Mouse (Mus musculus): ENCODE data around the gene Rps7. TPM values are rescaled to one million over a fixed set of nuclear protein-coding genes. Genes with fewer than 3 reads are reported as not detected.

The Rps7 gene
- polyA plus RNA-seq (2015; fragmentation: Nextera tagmentation; extraction: Ambion mirVana), result 315 and 319 TPM in 2 replicates

GRCm38 (mm10) chr12:28635535-28636476 lies at the start of gene Rps7:
Gene Rps7 (minus strand): TSS chr12:28635953.
- peak within 1 kb of the TSS; percentile 62 for H3K4me3 ChIP-seq (ENCODE audit: low read length)
- peaks cover 16% of the 10 kb centered on the region for H3K4me1 ChIP-seq (ENCODE audit: control insufficient read depth, insufficient read depth, low read depth, low read length)
- peaks cover 20% of the 10 kb centered on the region for H3K36me3 ChIP-seq (ENCODE audit: control insufficient read depth, insufficient read depth, low read length)
- peak within 1 kb of the TSS; percentile 83 for H3K9ac ChIP-seq (ENCODE audit: low read depth, low read length)
- H3K9me3 ChIP-seq (ENCODE audit: control insufficient read depth, low read length), result no peaks in the 10 kb centered on the region
- WGBS, result 6% methylated on average over 66 of the region's 69 CpGs
- peak; percentile 97 for ATAC-seq
- H3K27me3 ChIP-seq (replicated peaks; ENCODE audit: control insufficient read depth, insufficient read depth, low read length), result no peaks in the 10 kb centered on the region
- peak within 1 kb of the TSS; percentile 83 for H3K27ac ChIP-seq (ENCODE audit: low read depth, low read length)
- peak within 1 kb of the TSS; percentile 80 for H3K4me2 ChIP-seq (ENCODE audit: low read length)

GRCm38 (mm10) chr12:28684674-28685073 lies 48.9 kb upstream of the Rps7 start:
- WGBS, result 81% methylated on average over 1 of the region's 1 CpGs

GRCm38 (mm10) chr12:28675925-28676209 lies 40.1 kb upstream of the Rps7 start:
- Histone ChIP-seq H3K27me3 (replicated peaks; ENCODE audit: control insufficient read depth, insufficient read depth, low read length) (no peaks in the 10 kb centered on the region), H3K4me3 (ENCODE audit: low read length) (peak overlapping the region; percentile 51), H3K36me3 (ENCODE audit: control insufficient read depth, insufficient read depth, low read length) (no peaks in the 10 kb centered on the region), H3K9me3 (ENCODE audit: control insufficient read depth, low read length) (no peaks in the 10 kb centered on the region), H3K9ac (ENCODE audit: low read depth, low read length) (peak overlapping the region; percentile 59), H3K4me1 (ENCODE audit: control insufficient read depth, insufficient read depth, low read depth, low read length) (peaks cover 9% of the 10 kb centered on the region), H3K4me2 (ENCODE audit: low read length) (peak overlapping the region; percentile 66), H3K27ac (ENCODE audit: low read depth, low read length) (peak overlapping the region; percentile 92)
- 68% methylated on average over 5 of the region's 5 CpGs for WGBS
- no peak for ATAC-seq

More at GRCm38 (mm10) chr12:28684674-28685073, 48.9 kb upstream of the Rps7 start:
- H3K4me2 ChIP-seq (ENCODE audit: low read length), result no peak overlapping the region
- no peaks in the 10 kb centered on the region for H3K27me3 ChIP-seq (replicated peaks; ENCODE audit: control insufficient read depth, insufficient read depth, low read length)
- H3K9ac ChIP-seq (ENCODE audit: low read depth, low read length), result no peak overlapping the region
- no peak for ATAC-seq
- no peak overlapping the region for H3K27ac ChIP-seq (ENCODE audit: low read depth, low read length)
- H3K9me3 ChIP-seq (ENCODE audit: control insufficient read depth, low read length), result no peaks in the 10 kb centered on the region
- H3K4me3 ChIP-seq (ENCODE audit: low read length), result no peak overlapping the region
- H3K4me1 ChIP-seq (ENCODE audit: control insufficient read depth, insufficient read depth, low read depth, low read length), result 0 out of 2 replicates have a peak, but pooled peaks cover 5% of the 10 kb centered on the region
- H3K36me3 ChIP-seq (ENCODE audit: control insufficient read depth, insufficient read depth, low read length), result peaks cover 2% of the 10 kb centered on the region; the same call in 1 of the 2 replicates

GRCm38 (mm10) chr12:28675121-28675924 lies 39.6 kb upstream of the Rps7 start, which contains the start of gene Adi1:
Gene Adi1 (plus strand): TSS chr12:28675231.
- 2% methylated on average over 53 of the region's 53 CpGs for WGBS
- ATAC-seq, result peak; percentile 99
- H3K9me3 ChIP-seq (ENCODE audit: control insufficient read depth, low read length), result no peaks in the 10 kb centered on the region
- peak within 1 kb of the TSS; percentile 76 for H3K9ac ChIP-seq (ENCODE audit: low read depth, low read length)
- peak within 1 kb of the TSS; percentile 66 for H3K4me2 ChIP-seq (ENCODE audit: low read length)
- H3K27ac ChIP-seq (ENCODE audit: low read depth, low read length), result peak within 1 kb of the TSS; percentile 92
- no peaks in the 10 kb centered on the region for H3K27me3 ChIP-seq (replicated peaks; ENCODE audit: control insufficient read depth, insufficient read depth, low read length)
- H3K4me3 ChIP-seq (ENCODE audit: low read length), result peak within 1 kb of the TSS; percentile 51
- peaks cover 9% of the 10 kb centered on the region for H3K4me1 ChIP-seq (ENCODE audit: control insufficient read depth, insufficient read depth, low read depth, low read length)
- H3K36me3 ChIP-seq (ENCODE audit: control insufficient read depth, insufficient read depth, low read length), result no peaks in the 10 kb centered on the region

GRCm38 (mm10) chr12:28674038-28674720 lies 38.4 kb upstream of the Rps7 start:
- H3K9ac ChIP-seq (ENCODE audit: low read depth, low read length), result no peak overlapping the region

GRCm38 (mm10) chr12:28667287-28667686 lies 31.5 kb upstream of the Rps7 start:
- Histone ChIP-seq H3K27me3 (replicated peaks; ENCODE audit: control insufficient read depth, insufficient read depth, low read length) (no peaks in the 10 kb centered on the region), H3K4me3 (ENCODE audit: low read length) (no peak overlapping the region), H3K4me1 (ENCODE audit: control insufficient read depth, insufficient read depth, low read depth, low read length) (no peaks in the 10 kb centered on the region), H3K36me3 (ENCODE audit: control insufficient read depth, insufficient read depth, low read length) (no peaks in the 10 kb centered on the region), H3K9me3 (ENCODE audit: control insufficient read depth, low read length) (no peaks in the 10 kb centered on the region), H3K4me2 (ENCODE audit: low read length) (no peak overlapping the region), H3K27ac (ENCODE audit: low read depth, low read length) (no peak overlapping the region), H3K9ac (ENCODE audit: low read depth, low read length) (no peak overlapping the region)
- 51% methylated on average over 8 of the region's 8 CpGs for WGBS
- no peak for ATAC-seq

More at GRCm38 (mm10) chr12:28674038-28674720, 38.4 kb upstream of the Rps7 start:
- WGBS, result 86% methylated on average over 10 of the region's 10 CpGs
- peak overlapping the region; percentile 92 for H3K27ac ChIP-seq (ENCODE audit: low read depth, low read length)
- H3K27me3 ChIP-seq (replicated peaks; ENCODE audit: control insufficient read depth, insufficient read depth, low read length), result no peaks in the 10 kb centered on the region
- peaks cover 9% of the 10 kb centered on the region for H3K4me1 ChIP-seq (ENCODE audit: control insufficient read depth, insufficient read depth, low read depth, low read length)
- ATAC-seq, result no peak
- peak overlapping the region; percentile 66 for H3K4me2 ChIP-seq (ENCODE audit: low read length)
- H3K36me3 ChIP-seq (ENCODE audit: control insufficient read depth, insufficient read depth, low read length), result no peaks in the 10 kb centered on the region
- H3K9me3 ChIP-seq (ENCODE audit: control insufficient read depth, low read length), result no peaks in the 10 kb centered on the region
- H3K4me3 ChIP-seq (ENCODE audit: low read length), result no peak overlapping the region; the same call in 1 of the 2 replicates

GRCm38 (mm10) chr12:28666734-28667133 lies 31.0 kb upstream of the Rps7 start:
- H3K9me3 ChIP-seq (ENCODE audit: control insufficient read depth, low read length), result no peaks in the 10 kb centered on the region
- 60% methylated on average over 4 of the region's 4 CpGs for WGBS
- no peak for ATAC-seq
- no peaks in the 10 kb centered on the region for H3K4me1 ChIP-seq (ENCODE audit: control insufficient read depth, insufficient read depth, low read depth, low read length)
- no peaks in the 10 kb centered on the region for H3K27me3 ChIP-seq (replicated peaks; ENCODE audit: control insufficient read depth, insufficient read depth, low read length)
- no peaks in the 10 kb centered on the region for H3K36me3 ChIP-seq (ENCODE audit: control insufficient read depth, insufficient read depth, low read length)
- H3K9ac ChIP-seq (ENCODE audit: low read depth, low read length), result no peak overlapping the region
- no peak overlapping the region for H3K4me2 ChIP-seq (ENCODE audit: low read length)
- no peak overlapping the region for H3K4me3 ChIP-seq (ENCODE audit: low read length)
- no peak overlapping the region for H3K27ac ChIP-seq (ENCODE audit: low read depth, low read length)

GRCm38 (mm10) chr12:28662628-28663027 lies 26.9 kb upstream of the Rps7 start:
- no peak overlapping the region for H3K27ac ChIP-seq (ENCODE audit: low read depth, low read length)
- peaks cover 21% of the 10 kb centered on the region for H3K36me3 ChIP-seq (ENCODE audit: control insufficient read depth, insufficient read depth, low read length)
- H3K9ac ChIP-seq (ENCODE audit: low read depth, low read length), result no peak overlapping the region
- no peak overlapping the region for H3K4me2 ChIP-seq (ENCODE audit: low read length)
- H3K4me1 ChIP-seq (ENCODE audit: control insufficient read depth, insufficient read depth, low read depth, low read length), result no peaks in the 10 kb centered on the region
- 89% methylated on average over 4 of the region's 4 CpGs for WGBS
- H3K9me3 ChIP-seq (ENCODE audit: control insufficient read depth, low read length), result no peaks in the 10 kb centered on the region
- no peak overlapping the region for H3K4me3 ChIP-seq (ENCODE audit: low read length)
- no peak for ATAC-seq
- no peaks in the 10 kb centered on the region for H3K27me3 ChIP-seq (replicated peaks; ENCODE audit: control insufficient read depth, insufficient read depth, low read length)
